9 mouse cellular contexts compared by ENCODE assay signal in genomic region chr2:31453559-31454177, GRCm38 (mm10). TPM values are rescaled to one million over a fixed set of nuclear protein-coding genes. Genes with fewer than 3 reads are reported as not detected.
DNase-seq lines count a peak whose midpoint lies in the region; ATAC-seq and TF ChIP-seq lines count a peak whose summit lies in the region.
"Had no signal": no experiment of that assay in that cellular context is flagged by ENCODE, and none has a peak within 500 bp of the region (broad histone marks: within the 10 kb centered on the region; RNA-seq: fewer than 3 reads in every experiment).

No protein-coding gene starts in this region.

- no peaks in the 10 kb centered on the region for H3K27me3 ChIP-seq in heart, adult 2 months (ENCODE audit: control insufficient read depth, insufficient read depth, low read length)
- H3K27me3 ChIP-seq in kidney, embryonic 14.5 days (ENCODE audit: control insufficient read depth, insufficient read depth, low read length) = peaks cover 2% of the 10 kb centered on the region; the same call in 1 of the 2 replicates

- H3K4me3 ChIP-seq in heart, adult 2 months = no peak overlapping the region
- H3K4me3 ChIP-seq in kidney, embryonic 14.5 days (ENCODE audit: low read length) = no peak overlapping the region

- 54% methylated on average over 11 of the region's 11 CpGs for whole genome bisulfite sequencing in heart, adult 2 months
- WGBS in kidney, embryonic 14.5 days = 37% methylated on average over 11 of the region's 11 CpGs

- H3K27ac ChIP-seq in heart, adult 2 months = no peak overlapping the region
- no peak overlapping the region for H3K27ac ChIP-seq in kidney, embryonic 14.5 days (ENCODE audit: low read depth, low read length)

- DNase-seq in heart, adult 11 months = peak; percentile 91
- no peak for DNase-seq in heart, adult 2 months
- peak; percentile 30 for DNase-seq in adipocyte (ENCODE audit: low spot score)
- DNase-seq in lung, postnatal 36 days = peak; percentile 82
- no peak for DNase-seq in frontal cortex, postnatal 36 days (ENCODE audit: low spot score in 2 of 2)
- no peak for DNase-seq in layer of hippocampus, adult 8-10 months (ENCODE audit: low spot score in 2 of 2)
- DNase-seq: right cerebral cortex, adult 18-20 months had no signal

- no peaks in the 10 kb centered on the region for H3K36me3 ChIP-seq in heart, adult 2 months (ENCODE audit: control insufficient read depth, insufficient read depth, low read length)
- H3K36me3 ChIP-seq in kidney, embryonic 14.5 days (ENCODE audit: control insufficient read depth, insufficient read depth, low read length) = no peaks in the 10 kb centered on the region

- H3K9me3 ChIP-seq in kidney, embryonic 14.5 days (ENCODE audit: control insufficient read depth, low read length) = no peaks in the 10 kb centered on the region

- no peaks in the 10 kb centered on the region; the same call in none of the 2 replicates for H3K4me1 ChIP-seq in heart, adult 2 months (ENCODE audit: control insufficient read depth, insufficient read depth, low read length)
- H3K4me1 ChIP-seq in kidney, embryonic 14.5 days (ENCODE audit: control insufficient read depth, insufficient read depth, low read length) = peaks cover 13% of the 10 kb centered on the region; the same call in 1 of the 2 replicates

- TF ChIP-seq POLR2A in heart, adult 2 months (IDR thresholded peaks at IDR 0.05; ENCODE audit: insufficient read depth, low read depth, low read length) = no peak

- TF ChIP-seq EP300 in heart, adult 2 months (IDR thresholded peaks at IDR 0.05; ENCODE audit: insufficient read depth, low read depth, low read length) = no peak

- no peak overlapping the region for H3K4me2 ChIP-seq in kidney, embryonic 14.5 days (replicated peaks; ENCODE audit: low read depth, low read length)

- TF ChIP-seq CTCF in heart, adult 2 months (IDR thresholded peaks at IDR 0.05) = no peak

- no peak overlapping the region for H3K9ac ChIP-seq in heart, adult 2 months (ENCODE audit: low read depth, low read length)
- H3K9ac ChIP-seq in kidney, embryonic 14.5 days (ENCODE audit: low read depth, low read length) = no peak overlapping the region

- no peaks in the 10 kb centered on the region for H3K79me2 ChIP-seq in heart, adult 2 months (replicated peaks; ENCODE audit: control insufficient read depth, insufficient read depth, low read length)

- ATAC-seq in kidney, embryonic 14.5 days (ENCODE audit: low FRiP score, low TSS enrichment) = peak; percentile 55; the same call in 1 of the 2 replicates
- ATAC-seq in megakaryocyte, adult 5-6 weeks (ENCODE audit: poor library complexity, severe bottlenecking) = no peak

- intact Hi-C loops in heart, adult 2 months (cut with DNase I) = no loop called here

RNA-seq across cellular contexts. Expression of gene Ass1, which starts 16.3 kb away (rescaled TPM):
- total RNA-seq in heart, adult 2 months (2021) = 1 to 10 TPM; 5.4 to 6.5 TPM
- 4.9 and 7.0 TPM in 2 replicates for polyA plus RNA-seq in heart, adult 2 months (2012; rRNA removed)
- 13.8 and 20.3 TPM in 2 replicates for polyA plus RNA-seq in kidney, embryonic 14.5 days (2014; fragmentation: Nextera tagmentation; extraction: Ambion mirVana)
- total RNA-seq in megakaryocyte, adult 5-6 weeks (2015) = 137 and 147 TPM in 2 replicates
- total RNA-seq in megakaryocyte, adult 5-6 weeks (2017) = 184 and 194 TPM in 2 replicates
- 10 to 100 TPM; 35.1 to 46.8 (median 38.7) TPM for total RNA-seq in layer of hippocampus, adult 8-10 months (2022)

Comparison
In these comparisons a context has a peak if more than half of its experiments do, and no peak if none do; other contexts are left out.
1. DNase-seq: peak in heart, adult 11 months (single experiment), adipocyte (single experiment) and lung, postnatal 36 days (single experiment); none in heart, adult 2 months (0 of 2), frontal cortex, postnatal 36 days (0 of 2) and layer of hippocampus, adult 8-10 months (0 of 2).
2. RNA of gene Ass1, which starts 16.3 kb away (total RNA-seq): 137 to 194 TPM in megakaryocyte, adult 5-6 weeks and 35.1 to 46.8 TPM in layer of hippocampus, adult 8-10 months; 5.4 to 6.5 TPM in heart, adult 2 months; every median in the first group is over 4 times any median in the second.